Mouse (Mus musculus) G1E (cell line): ENCODE measurements around the gene Efcab9. TPM values are rescaled to one million over a fixed set of nuclear protein-coding genes. Genes with fewer than 3 reads are reported as not detected.
"Not testable (repeated sequence)": the region's sequence is repeated elsewhere in the genome, so short reads cannot be mapped to it uniquely, and the experiment has no call there.

Source experiments
- ATAC-seq: 2 replicates; pipeline ENCODE4 v1.8.0; 2016; ENCODE audit warnings: mild to moderate bottlenecking; ENCODE audit not compliant: insufficient number of reproducible peaks, poor library complexity, low FRiP score, severe bottlenecking; ENCODE audit errors: extremely low read depth
- DNase-seq: peaks from one replicate; pipeline ENCODE4 v3.0.0; 2012; ENCODE audit warnings: low spot score
- H3K27me3 ChIP-seq: 2 replicates; pipeline ENCODE4 v1.6.1; 2012; ENCODE audit warnings: mild to moderate bottlenecking, low read length, inconsistent platforms; ENCODE audit not compliant: insufficient read depth
- H3K36me3 ChIP-seq: replicated peaks from 2 replicates; pipeline ENCODE3; 2012; ENCODE audit warnings: mild to moderate bottlenecking, inconsistent platforms
- H3K4me1 ChIP-seq: 2 replicates; pipeline ENCODE4 v1.6.1; 2012; ENCODE audit warnings: low read depth, low read length, inconsistent platforms, mixed read lengths; ENCODE audit not compliant: insufficient read depth
- H3K4me3 ChIP-seq: 2 replicates; pipeline ENCODE4 v1.5.1; 2012; ENCODE audit warnings: low read depth, mild to moderate bottlenecking, inconsistent platforms, low read length, moderate library complexity, mixed read lengths
- H3K9me3 ChIP-seq: replicated peaks from 2 replicates; pipeline ENCODE4 v1.6.1; 2012; ENCODE audit warnings: inconsistent platforms
- CTCF ChIP-seq: IDR thresholded peaks from 2 replicates; pipeline ENCODE4 v1.5.1; 2012; ENCODE audit warnings: low read depth, low read length, inconsistent platforms, mixed read lengths
- GATA1 ChIP-seq: IDR thresholded peaks from 2 replicates; pipeline ENCODE4 v1.6.1; 2012; ENCODE audit warnings: borderline replicate concordance, low read length, inconsistent platforms, mixed read lengths
- GATA2 ChIP-seq: IDR thresholded peaks from 2 replicates; pipeline ENCODE4 v1.6.1; 2012; ENCODE audit warnings: low read depth, low read length, inconsistent platforms, borderline replicate concordance
- POLR2AphosphoS5 ChIP-seq: IDR thresholded peaks from 2 replicates; pipeline ENCODE4 v1.6.1; 2012; ENCODE audit warnings: low read depth, low read length, inconsistent platforms; ENCODE audit not compliant: insufficient replicate concordance
- TAL1 ChIP-seq: conservative IDR thresholded peaks from 2 replicates; pipeline ENCODE4 v1.6.1; 2012; ENCODE audit warnings: low read depth, low read length, inconsistent platforms, mixed read lengths
- polyA plus RNA-seq: library from polyadenylated mRNA; stranded (reverse); fragments of >175 nt; gene quantifications from 2 replicates; pipeline ENCODE4 v1.2.3, GENCODE M21; 2012
- total RNA-seq, 2 experiments: library from RNA; stranded (forward) in 1 of 2; stranded (reverse) in 1 of 2; fragments of 200-1000 nt in 1 of 2; fragments of >200 nt in 1 of 2; fragmentation: Nextera tagmentation in 1 of 2; gene quantifications; 2 replicates each; pipeline ENCODE4 v1.2.3; 2014 to 2017

Gene Efcab9
- total and polyA plus RNA-seq, 3 experiments = 1.4 to 5.5 TPM; not detected in 1

DNA sequence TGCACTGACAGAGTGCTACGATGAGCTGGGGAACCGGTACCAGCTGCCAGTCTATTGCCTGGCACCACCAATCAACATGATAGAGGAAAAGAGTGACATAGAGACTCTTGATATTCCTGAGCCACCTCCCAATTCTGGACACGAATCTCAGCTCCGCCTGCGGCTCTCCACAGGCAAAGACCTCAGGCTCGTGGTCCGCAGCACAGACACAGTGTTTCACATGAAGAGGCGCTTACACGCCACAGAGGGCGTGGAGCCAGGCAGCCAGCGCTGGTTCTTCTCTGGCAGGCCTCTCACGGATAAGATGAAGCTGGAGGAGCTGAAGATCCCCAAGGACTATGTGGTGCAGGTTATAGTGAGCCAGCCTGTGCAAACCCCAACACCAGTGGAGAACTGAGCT is 15.8 kb downstream of the Efcab9 start:
- peaks cover 27% of the 10 kb centered on the region for H3K27me3 ChIP-seq
- ATAC-seq (no peak), DNase-seq (no peak)
- no peaks in the 10 kb centered on the region for H3K4me1 ChIP-seq
- H3K36me3 ChIP-seq = no peaks in the 10 kb centered on the region
- TF ChIP-seq POLR2AphosphoS5 = no peak
- H3K4me3 ChIP-seq = no peak overlapping the region
- H3K9me3 ChIP-seq = no peaks in the 10 kb centered on the region

GRCm38 (mm10) chr11:32514853-32515252 is 17.0 kb downstream of the Efcab9 start:
- peaks cover 30% of the 10 kb centered on the region for H3K27me3 ChIP-seq
- not testable (repeated sequence) for H3K36me3 ChIP-seq, H3K9me3 ChIP-seq, DNase-seq, H3K4me1 ChIP-seq, ATAC-seq, H3K4me3 ChIP-seq

GRCm38 (mm10) chr11:32510930-32511329 is 21.0 kb downstream of the Efcab9 start:
- DNase-seq = no peak
- Histone ChIP-seq H3K4me1 (no peaks in the 10 kb centered on the region), H3K9me3 (no peaks in the 10 kb centered on the region), H3K27me3 (peaks cover 11% of the 10 kb centered on the region), H3K36me3 (no peaks in the 10 kb centered on the region), H3K4me3 (no peak overlapping the region)
- TF ChIP-seq CTCF = no peak
- no peak for TF ChIP-seq GATA1
- TF ChIP-seq GATA2 = no peak
- TF ChIP-seq POLR2AphosphoS5 = no peak
- TF ChIP-seq TAL1 = no peak
- ATAC-seq = no peak

DNA sequence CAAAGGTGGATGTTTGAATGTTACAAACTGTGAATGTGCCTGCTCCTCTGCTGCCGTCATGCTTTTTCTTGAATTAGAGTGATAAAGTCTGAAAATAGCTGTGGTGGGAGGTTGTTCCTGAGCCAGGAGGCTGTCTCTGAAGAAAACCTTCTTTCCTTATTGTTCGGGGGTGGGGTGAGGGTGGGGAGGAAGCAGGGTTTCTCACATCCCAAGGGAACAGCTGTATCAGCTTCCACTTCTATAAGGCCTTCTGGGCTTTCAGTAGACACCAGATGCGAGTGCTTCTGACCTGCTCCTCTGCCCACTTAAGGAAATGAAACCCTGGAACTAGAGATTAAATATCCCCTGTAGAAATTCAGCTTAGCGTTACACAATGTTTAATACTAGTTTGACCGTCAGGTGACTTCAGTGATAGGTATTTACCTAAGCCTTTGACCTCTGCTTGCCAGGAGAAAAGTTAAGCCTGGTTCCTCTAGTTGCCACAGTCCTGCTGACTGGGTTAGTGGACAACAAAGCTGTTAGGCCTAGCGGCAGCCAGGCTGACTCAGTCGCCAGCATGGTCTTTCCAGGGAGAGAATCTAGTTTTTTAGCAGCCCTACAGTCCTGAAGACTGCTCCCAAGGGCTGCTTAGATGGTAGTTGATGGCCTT is 26.7 kb downstream of the Efcab9 start:
- peaks cover 9% of the 10 kb centered on the region for H3K27me3 ChIP-seq
- H3K4me1 ChIP-seq = no peaks in the 10 kb centered on the region
- ATAC-seq = no peak
- H3K9me3 ChIP-seq = no peaks in the 10 kb centered on the region
- no peak overlapping the region for H3K4me3 ChIP-seq
- no peak for DNase-seq
- no peaks in the 10 kb centered on the region for H3K36me3 ChIP-seq
- TF ChIP-seq CTCF (no peak), GATA2 (no peak), POLR2AphosphoS5 (no peak), TAL1 (no peak), GATA1 (no peak)

DNA sequence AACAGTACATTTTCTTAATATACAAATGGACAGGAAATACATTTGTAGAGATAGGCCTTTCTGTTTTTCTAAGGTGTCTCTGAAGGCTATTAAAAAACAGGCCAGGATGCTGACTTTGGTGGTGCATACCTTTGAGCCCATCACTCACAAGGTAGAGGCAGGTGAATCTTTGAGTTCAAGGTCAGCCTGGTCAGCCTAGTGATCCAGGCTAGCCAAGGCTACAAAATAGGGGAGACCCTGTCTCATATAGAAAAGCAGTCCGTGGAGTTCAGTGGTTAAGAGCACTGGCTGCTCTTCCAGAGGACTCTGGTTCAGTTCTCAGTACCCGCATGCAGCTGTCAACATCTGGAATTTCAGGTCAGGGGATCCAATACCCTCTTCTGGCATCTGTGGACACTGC is 28.2 kb downstream of the Efcab9 start:
- no peak for DNase-seq
- H3K27me3 ChIP-seq = peaks cover 5% of the 10 kb centered on the region
- no peak for ATAC-seq
- H3K4me1 ChIP-seq = no peaks in the 10 kb centered on the region
- no peak overlapping the region for H3K4me3 ChIP-seq
- no peaks in the 10 kb centered on the region for H3K9me3 ChIP-seq
- TF ChIP-seq CTCF (no peak), GATA1 (no peak), POLR2AphosphoS5 (no peak), GATA2 (no peak)
- H3K36me3 ChIP-seq = no peaks in the 10 kb centered on the region

DNA sequence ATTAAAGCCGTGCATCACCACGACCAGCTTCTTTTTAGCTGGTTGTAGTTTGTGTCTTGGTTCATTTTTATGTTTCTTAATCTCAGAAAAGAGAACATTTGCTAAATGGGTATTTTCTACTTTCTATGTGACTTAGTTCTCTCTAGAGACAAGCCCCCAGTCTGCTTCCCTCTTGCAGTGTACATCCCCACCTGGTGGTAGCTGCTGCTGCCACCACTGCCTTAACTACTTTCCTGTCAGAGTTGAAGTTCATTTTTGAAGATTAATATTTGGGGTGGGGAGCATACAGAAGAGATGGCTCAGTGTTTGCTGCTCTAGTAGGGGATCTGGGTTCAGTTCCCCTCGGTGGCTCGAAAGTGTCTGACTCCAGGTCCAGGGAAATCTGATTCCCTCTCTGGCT is 31.9 kb downstream of the Efcab9 start:
- TF ChIP-seq GATA1 = no peak
- TF ChIP-seq CTCF = no peak
- no peak for TF ChIP-seq POLR2AphosphoS5
- Histone ChIP-seq H3K27me3 (0 out of 2 replicates have a peak, but pooled peaks cover 2% of the 10 kb centered on the region), H3K4me1 (no peaks in the 10 kb centered on the region), H3K36me3 (no peaks in the 10 kb centered on the region), H3K4me3 (no peak overlapping the region), H3K9me3 (no peaks in the 10 kb centered on the region)
- no peak for DNase-seq
- ATAC-seq = no peak

DNA sequence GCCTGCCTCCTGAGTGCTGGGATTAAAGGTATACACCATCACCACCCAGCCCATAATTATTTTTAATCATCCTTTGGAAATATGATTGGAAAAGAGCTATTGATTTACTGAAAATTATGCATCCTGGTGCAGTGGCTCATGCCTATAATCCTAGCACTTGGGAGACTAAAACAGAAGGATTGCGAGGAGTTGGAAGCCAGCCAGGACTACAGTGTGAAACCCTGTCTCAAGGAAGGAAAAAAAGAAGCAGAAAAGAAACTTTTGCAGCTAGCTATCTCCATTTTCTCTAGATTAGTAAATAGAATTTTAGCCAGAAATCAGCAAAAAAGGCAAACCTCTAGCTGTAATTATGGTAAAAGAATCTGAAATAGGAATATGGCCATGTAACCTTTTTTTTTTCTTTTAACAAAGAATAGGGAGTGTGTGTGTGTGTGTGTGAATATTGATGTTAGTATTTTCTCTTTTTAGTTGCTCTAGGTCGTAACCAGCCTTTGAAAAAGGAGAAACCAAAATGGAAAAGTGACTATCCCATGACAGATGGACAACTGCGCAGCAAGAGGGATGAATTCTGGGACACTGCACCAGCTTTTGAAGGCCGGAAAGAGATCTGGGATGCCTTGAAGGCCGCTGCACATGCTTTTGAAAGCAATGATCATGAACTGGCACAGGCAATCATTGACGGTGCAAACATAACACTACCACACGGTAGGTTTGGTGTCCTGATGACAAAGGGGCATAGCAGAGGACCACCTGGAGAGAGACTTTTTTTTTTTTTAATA is 32.9 kb downstream of the Efcab9 start:
- no peak overlapping the region for H3K4me3 ChIP-seq
- no peaks in the 10 kb centered on the region for H3K36me3 ChIP-seq
- no peak for DNase-seq
- no peak for TF ChIP-seq GATA2
- TF ChIP-seq TAL1 = no peak
- TF ChIP-seq POLR2AphosphoS5 = no peak
- TF ChIP-seq CTCF = no peak
- no peak for TF ChIP-seq GATA1
- H3K27me3 ChIP-seq = 0 out of 2 replicates have a peak, but pooled peaks cover 2% of the 10 kb centered on the region
- ATAC-seq = no peak
- no peaks in the 10 kb centered on the region for H3K9me3 ChIP-seq
- H3K4me1 ChIP-seq = no peaks in the 10 kb centered on the region
